Mouse (Mus musculus) liver, embryonic 14.5 days (tissue): ENCODE measurements at regions not wholly inside any gene's neighbourhood (a gene's known extent, or its start where the extent isn't known, plus 50 kb on each side); places are given as distances from the start of the nearest gene placed in this dataset.

Experiments used
- ATAC-seq: fragments of 200-750 bp; cut with Nextera tagmentation; 2 replicates; pipeline ENCODE4 v1.8.0; 2017; ENCODE audit warnings: moderate number of reproducible peaks, mild to moderate bottlenecking, moderate library complexity; ENCODE audit not compliant: insufficient read depth
- DNase-seq, 3 experiments: peaks; one replicate each; pipeline ENCODE4 v3.0.0-alpha.2; 2012 to 2013; ENCODE audit warnings: low read depth in 3 of 3, low spot score in 3 of 3
- H3K27ac ChIP-seq: fragments of 300-500 bp; sonication (generic); 2 replicates; pipeline ENCODE4 v1.5.1; 2014; ENCODE audit warnings: moderate library complexity, mild to moderate bottlenecking, control low read depth, inconsistent platforms
- H3K27me3 ChIP-seq: fragments of 300-500 bp; sonication (generic); 2 replicates; pipeline ENCODE4 v1.6.1; 2014; ENCODE audit warnings: mild to moderate bottlenecking, low read length, moderate library complexity; ENCODE audit not compliant: control insufficient read depth, insufficient read depth
- H3K36me3 ChIP-seq: fragments of 300-500 bp; sonication (generic); replicated peaks from 2 replicates; pipeline ENCODE4 v1.6.1; 2014; ENCODE audit warnings: low read depth; ENCODE audit not compliant: control insufficient read depth, insufficient read depth
- H3K4me1 ChIP-seq, 2 experiments: fragments of 200-500 bp in 1 of 2; fragments of 300-500 bp in 1 of 2; sonication (generic) in 1 of 2; replicated peaks; 2 replicates each; pipeline ENCODE4 v1.6.1; 2012 to 2014; ENCODE audit warnings: antibody characterized with exemption in 1 of 2, inconsistent platforms in 1 of 2, low read length in 1 of 2; ENCODE audit not compliant: control insufficient read depth in 2 of 2, insufficient read depth in 2 of 2
- H3K4me2 ChIP-seq: fragments of 300-500 bp; sonication (generic); 2 replicates; pipeline ENCODE4 v1.6.1; 2014; ENCODE audit warnings: low read depth, mild to moderate bottlenecking, control low read depth, moderate library complexity
- H3K4me3 ChIP-seq, 2 experiments: fragments of 200-500 bp in 1 of 2; fragments of 300-500 bp in 1 of 2; sonication (generic) in 1 of 2; 2 replicates each; pipeline ENCODE4 v1.5.1; 2012 to 2014; ENCODE audit warnings: low read depth in 2 of 2, low read length in 2 of 2, mild to moderate bottlenecking in 2 of 2, control low read depth in 1 of 2, inconsistent platforms in 1 of 2, moderate library complexity in 1 of 2; ENCODE audit not compliant: insufficient read depth in 1 of 2
- H3K9ac ChIP-seq: fragments of 300-500 bp; sonication (generic); replicated peaks from 2 replicates; pipeline ENCODE4 v1.6.1; 2014; ENCODE audit warnings: mild to moderate bottlenecking, control low read depth, moderate library complexity
- H3K9me3 ChIP-seq: fragments of 300-500 bp; sonication (generic); 2 replicates; pipeline ENCODE4 v1.6.1; 2016; ENCODE audit warnings: low read length, mixed read lengths; ENCODE audit not compliant: control insufficient read depth
- CTCF ChIP-seq: IDR thresholded peaks from 2 replicates; pipeline ENCODE4 v1.5.1; 2016; ENCODE audit warnings: antibody characterized with exemption, low read depth, control low read depth
- EP300 ChIP-seq: IDR thresholded peaks from 2 replicates; pipeline ENCODE4 v1.6.1; 2016; ENCODE audit warnings: antibody characterized with exemption, low read depth
- WGBS: fragments of 180-500 bp; shearing (Covaris S2); extraction: QIAGEN DNeasy Blood & Tissue Kit; methylation state at CpG from one replicate; pipeline ENCODE4 v1.1.7; 2014; ENCODE audit not compliant: insufficient replicate concordance; 5-methylcytosine and 5-hydroxymethylcytosine counted together

DNA sequence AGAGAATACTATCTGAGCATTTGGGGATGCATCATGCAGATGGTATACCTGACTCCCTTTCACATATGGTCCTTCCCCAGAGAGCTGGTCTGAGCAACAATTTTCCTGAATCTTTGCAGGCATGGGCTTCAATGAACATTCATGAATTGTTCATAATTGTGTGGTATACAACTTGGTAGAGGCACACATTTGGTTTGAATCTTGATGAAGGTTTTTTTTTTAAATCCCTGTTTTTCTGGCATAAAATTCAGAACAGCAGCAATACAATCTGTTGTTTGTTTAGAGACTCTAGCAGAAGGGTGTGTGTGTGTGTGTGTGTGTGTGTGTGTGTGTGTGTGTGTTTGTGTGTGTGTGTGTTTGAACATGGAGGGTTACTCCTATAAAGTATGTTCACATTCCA, 146.4 kb downstream of the 9330182O14Rik start:
- no peaks in the 10 kb centered on the region for H3K27me3 ChIP-seq
- no peak overlapping the region for H3K4me3 ChIP-seq
- no peaks in the 10 kb centered on the region for H3K36me3 ChIP-seq
- no peak for ATAC-seq
- H3K9ac ChIP-seq = no peak overlapping the region
- no peak overlapping the region for H3K4me2 ChIP-seq
- no peaks in the 10 kb centered on the region for H3K4me1 ChIP-seq
- H3K9me3 ChIP-seq = no peaks in the 10 kb centered on the region
- no peak overlapping the region for H3K27ac ChIP-seq
- TF ChIP-seq CTCF (no peak), EP300 (no peak)
- no peak for DNase-seq

GRCm38 (mm10) chr15:40281078-40281720, 147.0 kb downstream of the 9330182O14Rik start:
- TF ChIP-seq EP300 (no peak), CTCF (no peak)
- H3K4me1 ChIP-seq = no peaks in the 10 kb centered on the region
- no peak overlapping the region for H3K9ac ChIP-seq
- H3K4me3 ChIP-seq = no peak overlapping the region
- no peaks in the 10 kb centered on the region for H3K9me3 ChIP-seq
- no peaks in the 10 kb centered on the region for H3K36me3 ChIP-seq
- DNase-seq (no peak), ATAC-seq (no peak)
- H3K4me2 ChIP-seq = no peak overlapping the region
- H3K27me3 ChIP-seq = no peaks in the 10 kb centered on the region
- H3K27ac ChIP-seq = no peak overlapping the region
- 50% methylated on average over 1 of the region's 1 CpGs for WGBS

- Histone ChIP-seq H3K4me1 (no peaks in the 10 kb centered on the region), H3K9ac (no peak overlapping the region), H3K36me3 (no peaks in the 10 kb centered on the region), H3K27me3 (no peaks in the 10 kb centered on the region), H3K27ac (no peak overlapping the region), H3K4me3 (no peak overlapping the region), H3K9me3 (no peaks in the 10 kb centered on the region), H3K4me2 (no peak overlapping the region)
- ATAC-seq (no peak), DNase-seq (no peak)
- WGBS = 67% methylated on average over 1 of the region's 1 CpGs
- TF ChIP-seq CTCF = no peak
- TF ChIP-seq EP300 = no peak
Observed at GRCm38 (mm10) chr15:40291602-40292001, 157.4 kb downstream of the 9330182O14Rik start.

DNA sequence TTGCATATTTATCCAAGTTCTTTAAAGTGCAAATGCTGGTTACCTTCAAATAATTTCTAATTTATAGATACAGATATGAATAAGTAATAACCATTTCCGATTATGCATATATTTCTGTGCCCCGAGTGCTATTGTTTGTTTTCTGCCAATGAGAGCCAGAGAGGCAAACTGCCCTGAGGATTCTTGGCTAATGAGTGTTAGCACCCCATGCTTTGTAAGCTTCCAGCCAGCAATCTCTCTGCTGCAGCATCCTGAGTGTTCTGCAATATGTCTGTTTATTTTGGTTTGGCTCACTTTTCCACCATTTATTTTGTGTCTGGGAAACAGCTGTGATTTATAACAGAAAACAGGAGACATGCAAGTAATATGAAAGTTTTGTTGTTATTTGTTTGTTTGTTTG, 178.1 kb downstream of the 9330182O14Rik start:
- WGBS = 52% methylated on average over 2 of the region's 2 CpGs
- no peak for ATAC-seq
- no peak for DNase-seq
- H3K4me3 ChIP-seq = no peak overlapping the region
- H3K27ac ChIP-seq = no peak overlapping the region
- H3K9me3 ChIP-seq = no peaks in the 10 kb centered on the region
- H3K9ac ChIP-seq = no peak overlapping the region
- no peak overlapping the region for H3K4me2 ChIP-seq
- no peaks in the 10 kb centered on the region for H3K36me3 ChIP-seq
- no peaks in the 10 kb centered on the region for H3K4me1 ChIP-seq
- no peaks in the 10 kb centered on the region for H3K27me3 ChIP-seq
- no peak for TF ChIP-seq CTCF
- TF ChIP-seq EP300 = no peak

- no peak for ATAC-seq
- Histone ChIP-seq H3K36me3 (no peaks in the 10 kb centered on the region), H3K4me3 (no peak overlapping the region), H3K4me1 (no peaks in the 10 kb centered on the region), H3K4me2 (no peak overlapping the region), H3K9me3 (no peaks in the 10 kb centered on the region), H3K27me3 (no peaks in the 10 kb centered on the region), H3K27ac (no peak overlapping the region), H3K9ac (no peak overlapping the region)
- TF ChIP-seq CTCF (no peak), EP300 (no peak)
- WGBS = 25% methylated on average over 2 of the region's 2 CpGs
- no peak for DNase-seq
Observed at GRCm38 (mm10) chr15:40339746-40340145, 205.6 kb downstream of the 9330182O14Rik start.
